Mouse (Mus musculus) kidney, adult 2 months (tissue): ENCODE data around the gene Megf8.

Experiments
- CTCF ChIP-seq: fragments of 200-500 bp; conservative IDR thresholded peaks from 2 replicates; pipeline ENCODE4 v1.5.1; 2011; ENCODE audit warnings: low read depth, mild to moderate bottlenecking, control low read depth, low read length, moderate library complexity, mixed read lengths; ENCODE audit not compliant: insufficient read depth, insufficient read length
- POLR2A ChIP-seq: fragments of 200-500 bp; IDR thresholded peaks from one replicate; pipeline ENCODE4 v1.6.1; 2011; ENCODE audit warnings: low read depth, low read length, control low read depth

DNA sequence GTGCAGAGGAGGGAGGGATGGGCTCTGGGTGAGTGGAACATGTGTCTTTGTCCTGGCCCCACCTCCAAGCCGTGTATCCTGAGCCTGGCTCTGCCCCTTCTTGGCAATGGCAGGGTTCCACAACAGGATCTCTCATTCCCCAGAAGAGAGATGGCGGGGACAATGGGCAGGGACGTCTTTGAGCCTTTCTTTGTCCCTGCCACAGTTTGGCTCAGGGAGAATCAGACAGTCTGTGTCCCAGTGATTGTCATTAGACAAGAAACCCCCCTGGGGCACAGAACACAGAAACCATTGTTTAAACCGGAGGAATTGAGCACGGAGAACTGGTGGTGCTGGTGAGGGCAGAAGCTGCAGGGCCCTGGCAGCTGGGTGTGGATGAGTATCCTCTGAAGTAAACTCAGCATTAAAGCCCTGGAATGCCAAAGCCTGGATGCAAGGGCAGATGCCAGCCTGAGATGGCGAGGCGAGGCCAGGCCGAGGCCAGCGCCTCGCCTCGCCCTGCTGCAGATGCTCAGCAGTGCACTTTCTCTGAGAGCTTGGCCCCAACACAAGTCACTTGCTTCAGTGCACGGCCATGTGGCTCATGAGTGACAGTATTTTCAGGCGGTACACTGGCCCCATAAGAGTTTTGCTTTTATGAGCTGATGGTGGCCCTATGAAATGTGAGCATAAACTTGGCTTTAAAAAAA, 49.1 kb downstream of the Megf8 start:
- TF ChIP-seq CTCF = no peak
- TF ChIP-seq POLR2A = no peak
